ENCODE assay signal across 8 mouse cellular contexts in the genomic region with DNA sequence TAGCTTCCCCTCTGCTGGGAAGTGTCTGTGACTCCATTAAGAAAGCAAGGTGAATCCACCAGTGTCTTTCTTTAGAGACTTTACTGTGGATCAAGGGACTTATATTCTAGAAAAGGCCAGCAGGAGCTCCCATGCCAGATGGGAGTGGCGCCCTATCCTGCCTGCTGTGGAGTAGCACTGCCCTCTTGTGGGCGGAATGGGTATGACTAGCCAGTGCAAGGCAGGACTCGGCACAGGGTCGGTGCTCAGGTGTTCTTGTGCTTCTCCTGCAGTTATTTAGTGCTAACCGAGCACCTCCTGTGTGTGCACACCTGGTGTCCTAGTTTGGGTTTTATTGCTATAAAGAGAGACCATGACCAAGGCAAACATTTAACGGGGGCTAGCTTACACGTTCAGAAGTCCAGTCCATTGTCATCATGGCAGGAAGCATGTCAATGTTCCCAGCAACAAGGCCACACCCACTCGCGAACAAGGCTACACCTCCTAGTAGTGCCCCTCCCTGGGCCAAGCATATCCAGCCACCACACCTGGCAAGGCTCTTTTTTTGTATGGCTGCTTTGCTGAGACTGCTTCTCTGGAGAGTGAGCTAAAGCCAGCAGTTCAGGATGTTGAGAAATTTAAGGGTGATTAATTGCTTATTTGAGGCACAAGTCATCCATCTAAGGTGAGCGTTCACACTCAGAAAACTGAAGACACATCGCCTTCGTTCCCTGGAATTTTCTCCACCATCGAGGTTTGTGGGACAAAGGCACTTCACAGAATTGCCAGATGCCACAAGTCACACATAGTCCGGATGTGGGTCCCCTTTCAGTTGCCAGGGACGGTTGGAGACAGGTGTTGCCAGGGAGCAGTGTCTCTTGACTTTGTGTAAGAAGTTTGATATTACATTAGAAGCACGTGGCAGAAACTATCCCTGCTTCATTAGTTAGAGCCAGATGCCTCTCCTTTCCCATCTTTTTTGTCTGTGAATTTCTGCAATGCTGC. TPM values are rescaled to one million over a fixed set of nuclear protein-coding genes. Genes with fewer than 3 reads are reported as not detected.
DNase-seq lines count a peak whose midpoint lies in the region; ATAC-seq and TF ChIP-seq lines count a peak whose summit lies in the region.

No protein-coding gene starts in this region.

- intact Hi-C loops in heart, postnatal 10 days (cut with DNase I): loop anchor here (1.0 to 10.0 kb wide), 5 partner anchors 102 to 1038 kb away; partner anchors contain the start of genes Pts and Tmprss5

- no peak; the same call in 1 of the 2 replicates for TF ChIP-seq POLR2A in testis, adult 2 months (IDR thresholded peaks at IDR 0.05; ENCODE audit: control insufficient read depth, low read depth, low read length)

- H3K36me3 ChIP-seq in E14TG2a.4 (ENCODE audit: insufficient read depth, low read length): no peaks in the 10 kb centered on the region
- no peaks in the 10 kb centered on the region for H3K36me3 ChIP-seq in forebrain, embryonic 13.5 days (ENCODE audit: poor library complexity, severe bottlenecking)
- H3K36me3 ChIP-seq in liver, postnatal 0 days (replicated peaks; ENCODE audit: insufficient read depth, low read length): no peaks in the 10 kb centered on the region
- no peaks in the 10 kb centered on the region for H3K36me3 ChIP-seq in neural tube, embryonic 13.5 days
- H3K36me3 ChIP-seq in testis, adult 2 months (ENCODE audit: control insufficient read depth, insufficient read depth, low read length): no peaks in the 10 kb centered on the region

- peak overlapping the region; percentile 26; the same call in 1 of the 2 replicates for H3K4me2 ChIP-seq in forebrain, embryonic 13.5 days
- H3K4me2 ChIP-seq in liver, postnatal 0 days (ENCODE audit: low read depth, low read length): no peak overlapping the region
- H3K4me2 ChIP-seq in neural tube, embryonic 13.5 days: peak overlapping the region; percentile 38

- TF ChIP-seq EP300 in liver, postnatal 0 days (IDR thresholded peaks at IDR 0.05; ENCODE audit: low read depth): no peak

- H3K4me1 ChIP-seq in E14TG2a.4 (replicated peaks; ENCODE audit: low read depth, low read length): peaks cover 35% of the 10 kb centered on the region
- peaks cover 17% of the 10 kb centered on the region for H3K4me1 ChIP-seq in forebrain, embryonic 13.5 days
- H3K4me1 ChIP-seq in liver, postnatal 0 days (ENCODE audit: insufficient read depth): peaks cover 4% of the 10 kb centered on the region
- peaks cover 26% of the 10 kb centered on the region for H3K4me1 ChIP-seq in neural tube, embryonic 13.5 days (replicated peaks)
- peaks cover 18% of the 10 kb centered on the region for H3K4me1 ChIP-seq in testis, adult 2 months (ENCODE audit: control insufficient read depth, insufficient read depth, low read length)

- H3K4me3 ChIP-seq in E14TG2a.4 (replicated peaks; ENCODE audit: low read length): no peak overlapping the region
- H3K4me3 ChIP-seq in forebrain, embryonic 13.5 days: no peak overlapping the region
- H3K4me3 ChIP-seq in liver, postnatal 0 days (ENCODE audit: low read depth, low read length): no peak overlapping the region
- H3K4me3 ChIP-seq in neural tube, embryonic 13.5 days: no peak overlapping the region
- H3K4me3 ChIP-seq in testis, adult 2 months (ENCODE audit: control insufficient read depth, low read depth, low read length): peak overlapping the region; percentile 83

- no peaks in the 10 kb centered on the region for H3K9me3 ChIP-seq in E14TG2a.4 (ENCODE audit: low read length)
- H3K9me3 ChIP-seq in forebrain, embryonic 13.5 days (replicated peaks): no peaks in the 10 kb centered on the region
- H3K9me3 ChIP-seq in liver, postnatal 0 days (ENCODE audit: low read length): no peaks in the 10 kb centered on the region
- H3K9me3 ChIP-seq in neural tube, embryonic 13.5 days: no peaks in the 10 kb centered on the region

- peak; percentile 98 for TF ChIP-seq CTCF in E14TG2a.4 (conservative IDR thresholded peaks at IDR 0.05; ENCODE audit: low read length)
- peak; percentile 99 for TF ChIP-seq CTCF in liver, postnatal 0 days (IDR thresholded peaks at IDR 0.05; ENCODE audit: low read depth)
- peak; percentile 99 for TF ChIP-seq CTCF in testis, adult 2 months (IDR thresholded peaks at IDR 0.05; ENCODE audit: control insufficient read depth, insufficient read depth, insufficient replicate concordance, low read depth, low read length)

- H3K27ac ChIP-seq in forebrain, embryonic 13.5 days: no peak overlapping the region
- no peak overlapping the region for H3K27ac ChIP-seq in liver, postnatal 0 days (ENCODE audit: low read depth)
- no peak overlapping the region for H3K27ac ChIP-seq in neural tube, embryonic 13.5 days (replicated peaks)
- H3K27ac ChIP-seq in testis, adult 2 months (ENCODE audit: control insufficient read depth, insufficient read depth, low read depth, low read length): no peak overlapping the region

- WGBS in forebrain, embryonic 13.5 days: 35% methylated on average over 16 of the region's 16 CpGs
- 28% methylated on average over 16 of the region's 16 CpGs for WGBS in liver, postnatal 0 days (ENCODE audit: insufficient replicate concordance)
- 35% methylated on average over 16 of the region's 16 CpGs for WGBS in neural tube, embryonic 13.5 days

- DNase-seq in heart, postnatal 10 days: peak; percentile 87 to 93
- peak; percentile 91 to 93 for DNase-seq in kidney, postnatal 4 days
- peak; percentile 84 for DNase-seq in liver, postnatal 0 days

- 0 out of 2 replicates have a peak, but pooled peaks have one; percentile 26 for ATAC-seq in cerebellum, adult (ENCODE audit: insufficient number of reproducible peaks, low FRiP score, low TSS enrichment)
- peak; percentile 57 for ATAC-seq in forebrain, embryonic 13.5 days
- peak; percentile 49 for ATAC-seq in liver, postnatal 0 days
- ATAC-seq in neural tube, embryonic 13.5 days (ENCODE audit: low read depth): peak; percentile 54; the same call in 1 of the 2 replicates

- H3K9ac ChIP-seq in forebrain, embryonic 13.5 days: no peak overlapping the region
- H3K9ac ChIP-seq in liver, postnatal 0 days (replicated peaks): no peak overlapping the region
- H3K9ac ChIP-seq in neural tube, embryonic 13.5 days: no peak overlapping the region

- H3K27me3 ChIP-seq in E14TG2a.4 (ENCODE audit: insufficient read depth, low read length): no peaks in the 10 kb centered on the region
- peaks cover 14% of the 10 kb centered on the region for H3K27me3 ChIP-seq in forebrain, embryonic 13.5 days
- no peaks in the 10 kb centered on the region for H3K27me3 ChIP-seq in liver, postnatal 0 days (ENCODE audit: insufficient read depth, low read length)
- H3K27me3 ChIP-seq in neural tube, embryonic 13.5 days: peaks cover 11% of the 10 kb centered on the region; the same call in 1 of the 2 replicates
- H3K27me3 ChIP-seq in testis, adult 2 months (ENCODE audit: control insufficient read depth, insufficient read depth, low read length): no peaks in the 10 kb centered on the region

RNA-seq across cellular contexts. Expression of gene Ttc12, which starts 3.2 kb away (rescaled TPM):
- polyA plus RNA-seq in forebrain, embryonic 13.5 days (2015; fragmentation: Nextera tagmentation; extraction: Ambion mirVana): 0.79 and 1.0 TPM in 2 replicates
- total RNA-seq in heart, postnatal 10 days (2021): 10 to 100 TPM in 1 of 2 experiments, 1 to 10 TPM in 1; 8.8 to 10.9 TPM
- 0.09 and 0.15 TPM in 2 replicates for polyA plus RNA-seq in liver, postnatal 0 days (2015; fragmentation: Nextera tagmentation; extraction: Ambion mirVana)
- 1.5 and 2.1 TPM in 2 replicates for polyA plus RNA-seq in neural tube, embryonic 13.5 days (2015; fragmentation: Nextera tagmentation; extraction: Ambion mirVana)
- 25.4 and 27.4 TPM in 2 replicates for polyA plus RNA-seq in testis, adult 2 months (2012; rRNA removed)
